Mouse (Mus musculus) embryonic facial prominence, embryonic 11.5 days (tissue): ENCODE data around the gene Degs1. TPM values are rescaled to one million over a fixed set of nuclear protein-coding genes. Genes with fewer than 3 reads are reported as not detected.
"Not testable (repeated sequence)": the region's sequence is repeated elsewhere in the genome, so short reads cannot be mapped to it uniquely, and the experiment has no call there.

Source experiments
- ATAC-seq: fragments of 200-750 bp; cut with Nextera tagmentation; replicated peaks from 2 replicates; pipeline ENCODE4 v1.8.0; 2017; ENCODE audit warnings: low read depth; ENCODE audit not compliant: insufficient number of reproducible peaks, low FRiP score, low TSS enrichment
- DNase-seq: peaks from one replicate; pipeline ENCODE4 v3.0.0-alpha.2; 2015; ENCODE audit warnings: low spot score
- H3K27ac ChIP-seq: fragments of 300-500 bp; sonication (generic); replicated peaks from 2 replicates; pipeline ENCODE4 v1.5.1; 2014; ENCODE audit warnings: mild to moderate bottlenecking, low read depth, low read length, control low read depth
- H3K27me3 ChIP-seq: fragments of 300-500 bp; sonication (generic); 2 replicates; pipeline ENCODE4 v1.6.1; 2014; ENCODE audit warnings: mild to moderate bottlenecking, low read length, moderate library complexity, mixed read lengths; ENCODE audit not compliant: control insufficient read depth, insufficient read depth
- H3K36me3 ChIP-seq: fragments of 300-500 bp; sonication (generic); replicated peaks from 2 replicates; pipeline ENCODE4 v1.6.1; 2014; ENCODE audit warnings: low read depth, mild to moderate bottlenecking, low read length, moderate library complexity, mixed read lengths; ENCODE audit not compliant: control insufficient read depth, insufficient read depth
- H3K4me1 ChIP-seq: fragments of 300-500 bp; sonication (generic); 2 replicates; pipeline ENCODE4 v1.6.1; 2014; ENCODE audit warnings: low read length, mixed read lengths; ENCODE audit not compliant: control insufficient read depth, insufficient read depth
- H3K4me2 ChIP-seq: fragments of 300-500 bp; sonication (generic); 2 replicates; pipeline ENCODE4 v1.6.1; 2014; ENCODE audit warnings: low read depth, mild to moderate bottlenecking, control low read depth, low read length, moderate library complexity
- H3K4me3 ChIP-seq: fragments of 300-500 bp; sonication (generic); 2 replicates; pipeline ENCODE4 v1.5.1; 2014; ENCODE audit warnings: low read depth, low read length, control low read depth
- H3K9ac ChIP-seq: fragments of 300-500 bp; sonication (generic); replicated peaks from 2 replicates; pipeline ENCODE4 v1.6.1; 2014; ENCODE audit warnings: mild to moderate bottlenecking, control low read depth, low read length
- H3K9me3 ChIP-seq: fragments of 300-500 bp; sonication (generic); replicated peaks from 2 replicates; pipeline ENCODE4 v1.6.1; 2016; ENCODE audit warnings: mild to moderate bottlenecking, low read length, inconsistent platforms, mixed read lengths; ENCODE audit not compliant: control insufficient read depth
- WGBS: fragments of 180-500 bp; shearing (Covaris S2); extraction: QIAGEN DNeasy Blood & Tissue Kit; methylation state at CpG from one replicate; pipeline ENCODE4 v1.1.7; 2014; 5-methylcytosine and 5-hydroxymethylcytosine counted together
- polyA plus RNA-seq: library from polyadenylated mRNA; unstranded; fragments of >200 nt; fragmentation: Nextera tagmentation; extraction: Ambion mirVana; gene quantifications from 2 replicates; pipeline ENCODE4 v1.2.1, GENCODE M21; 2014

The Degs1 gene
- polyA plus RNA-seq, 1 experiment from 2014 or later = 82.5 TPM

GRCm38 (mm10) chr1:182290741-182291140 is 8.1 kb upstream of the Degs1 start:
- WGBS = 92% methylated on average over 3 of the region's 3 CpGs
- not testable (repeated sequence) for H3K36me3 ChIP-seq, H3K4me2 ChIP-seq, DNase-seq, H3K4me3 ChIP-seq, ATAC-seq, H3K9me3 ChIP-seq, H3K9ac ChIP-seq, H3K27ac ChIP-seq, H3K4me1 ChIP-seq, H3K27me3 ChIP-seq

DNA sequence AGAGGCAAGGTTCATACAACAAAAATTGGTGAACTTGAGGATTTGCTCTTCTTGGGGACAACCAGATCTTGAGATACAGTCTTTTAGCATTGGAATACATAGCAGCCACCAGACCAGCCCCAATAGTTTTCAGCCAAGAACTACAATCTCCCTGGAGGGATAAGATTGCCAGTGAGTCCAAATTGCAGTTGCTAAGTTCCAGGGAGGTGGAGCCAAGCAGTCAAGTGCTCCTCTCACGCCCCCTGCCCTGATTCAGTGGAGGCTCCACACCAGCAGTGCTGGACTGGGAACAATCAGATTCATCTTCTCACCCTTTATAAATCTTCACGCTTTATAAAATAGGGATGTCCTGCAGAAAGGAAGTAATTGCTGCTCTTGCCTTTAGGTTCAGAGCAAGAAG is 7.2 kb upstream of the Degs1 start:
- 61% methylated on average over 2 of the region's 2 CpGs for WGBS
- no peak for ATAC-seq
- no peak overlapping the region for H3K4me2 ChIP-seq

DNA sequence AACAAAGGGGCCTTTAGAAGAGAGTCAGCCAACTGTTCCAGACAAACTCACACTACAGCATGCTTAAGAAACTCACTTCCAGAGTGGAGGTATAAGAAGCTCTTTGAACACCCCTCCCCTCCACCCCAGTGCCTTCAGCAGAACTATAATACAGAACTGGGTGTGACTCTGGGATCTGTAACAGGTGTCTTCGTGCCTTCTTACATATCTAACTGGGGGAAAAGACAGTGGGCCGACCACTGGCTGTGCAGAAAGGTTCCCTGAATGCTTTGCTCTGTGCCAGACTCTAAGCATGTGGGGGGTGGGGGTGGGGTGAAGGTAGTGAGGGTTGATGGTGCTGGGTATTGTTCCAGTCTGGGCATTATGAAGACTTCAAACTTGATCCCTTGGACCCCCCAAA is 6.0 kb upstream of the Degs1 start:
- 62% methylated on average over 2 of the region's 2 CpGs for WGBS
- H3K4me3 ChIP-seq = no peak overlapping the region
- no peaks in the 10 kb centered on the region for H3K27me3 ChIP-seq
- DNase-seq = no peak
- H3K4me1 ChIP-seq = no peaks in the 10 kb centered on the region
- H3K36me3 ChIP-seq = no peaks in the 10 kb centered on the region
- H3K4me2 ChIP-seq = no peak overlapping the region
- H3K27ac ChIP-seq = no peak overlapping the region
- no peak overlapping the region for H3K9ac ChIP-seq
- ATAC-seq = no peak
- no peaks in the 10 kb centered on the region for H3K9me3 ChIP-seq

More for the DNA sequence above, 7.2 kb upstream of the Degs1 start:
- H3K4me1 ChIP-seq = no peaks in the 10 kb centered on the region
- H3K4me3 ChIP-seq = no peak overlapping the region
- no peaks in the 10 kb centered on the region for H3K27me3 ChIP-seq
- H3K9me3 ChIP-seq = no peaks in the 10 kb centered on the region
- no peak overlapping the region for H3K27ac ChIP-seq
- DNase-seq = no peak
- no peak overlapping the region for H3K9ac ChIP-seq
- H3K36me3 ChIP-seq = no peaks in the 10 kb centered on the region

- Histone ChIP-seq H3K27me3 (no peaks in the 10 kb centered on the region), H3K4me2 (no peak overlapping the region)
- WGBS = 67% methylated on average over 7 of the region's 7 CpGs
Observed at GRCm38 (mm10) chr1:182287781-182288180, 5.2 kb upstream of the Degs1 start.

DNA sequence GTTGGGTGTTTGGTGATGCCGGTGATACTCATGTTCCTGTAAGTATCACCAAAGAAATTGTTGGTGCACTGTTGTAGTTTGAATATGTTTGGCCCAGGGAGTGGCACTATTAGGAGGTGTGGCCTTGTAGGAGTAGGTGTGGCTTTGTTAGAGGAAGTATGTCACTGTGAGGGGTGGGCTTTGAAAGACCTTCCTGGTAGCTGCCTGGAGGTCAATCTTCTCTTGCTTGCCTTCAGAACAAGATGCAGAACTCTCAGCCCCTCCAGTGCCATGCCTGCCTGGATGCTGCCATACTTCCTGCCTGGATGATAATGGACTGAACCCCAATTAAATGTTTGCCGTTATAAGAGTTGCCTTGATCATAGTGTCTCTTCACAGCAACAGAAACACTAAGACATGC is 2.2 kb upstream of the Degs1 start:
- Histone ChIP-seq H3K27ac (no peak overlapping the region), H3K4me3 (no peak overlapping the region), H3K4me2 (no peak overlapping the region), H3K9ac (no peak overlapping the region), H3K36me3 (no peaks in the 10 kb centered on the region), H3K9me3 (no peaks in the 10 kb centered on the region), H3K4me1 (peaks cover 2% of the 10 kb centered on the region), H3K27me3 (no peaks in the 10 kb centered on the region)
- ATAC-seq = no peak
- 86% methylated on average over 2 of the region's 2 CpGs for WGBS
- no peak for DNase-seq

More at GRCm38 (mm10) chr1:182287781-182288180, 5.2 kb upstream of the Degs1 start:
- ATAC-seq = no peak
- no peak for DNase-seq
- Histone ChIP-seq H3K36me3 (no peaks in the 10 kb centered on the region), H3K9me3 (no peaks in the 10 kb centered on the region), H3K27ac (no peak overlapping the region), H3K9ac (no peak overlapping the region), H3K4me1 (peaks cover 2% of the 10 kb centered on the region), H3K4me3 (no peak overlapping the region)

DNA sequence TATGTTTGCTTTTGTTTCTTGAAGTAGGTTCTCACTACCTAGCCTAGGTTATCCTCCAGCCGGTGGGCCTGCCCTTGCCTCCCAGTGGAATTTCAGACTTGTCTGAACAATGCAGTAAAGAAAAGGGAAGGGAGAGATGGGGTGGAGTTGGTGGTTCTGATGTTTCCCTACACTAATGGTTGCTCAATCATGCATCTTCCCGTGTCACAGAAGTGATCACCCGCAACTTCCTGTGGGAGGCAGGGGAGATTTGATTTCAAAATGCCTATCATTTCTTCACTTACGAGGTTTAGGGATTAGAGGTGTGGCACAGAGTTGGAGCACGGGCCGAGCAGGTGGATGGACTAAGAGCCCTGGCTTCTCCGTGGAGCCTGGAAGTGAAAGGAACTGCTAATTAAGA is 627 bp upstream of the Degs1 start:
- no peaks in the 10 kb centered on the region for H3K9me3 ChIP-seq
- ATAC-seq (no peak), DNase-seq (peak; percentile 10)
- peak overlapping the region; percentile 75 for H3K4me3 ChIP-seq
- H3K36me3 ChIP-seq = no peaks in the 10 kb centered on the region
- H3K9ac ChIP-seq = no peak overlapping the region
- no peaks in the 10 kb centered on the region for H3K27me3 ChIP-seq
- H3K4me1 ChIP-seq = peaks cover 2% of the 10 kb centered on the region
- H3K27ac ChIP-seq = no peak overlapping the region
- H3K4me2 ChIP-seq = peak overlapping the region; percentile 80
- WGBS = 51% methylated on average over 7 of the region's 7 CpGs

- DNase-seq (peak; percentile 38), ATAC-seq (no peak)
- H3K9ac ChIP-seq = no peak overlapping the region
- peak overlapping the region; percentile 75 for H3K4me3 ChIP-seq
- H3K36me3 ChIP-seq = no peaks in the 10 kb centered on the region
- peaks cover 2% of the 10 kb centered on the region for H3K4me1 ChIP-seq
- H3K27ac ChIP-seq = no peak overlapping the region
- H3K9me3 ChIP-seq = no peaks in the 10 kb centered on the region
- H3K27me3 ChIP-seq = no peaks in the 10 kb centered on the region
- H3K4me2 ChIP-seq = peak overlapping the region; percentile 80
- 23% methylated on average over 9 of the region's 9 CpGs for WGBS
Observed at GRCm38 (mm10) chr1:182281251-182281711, 1.3 kb downstream of the Degs1 start.

GRCm38 (mm10) chr1:182280577-182280976 is 2.0 kb downstream of the Degs1 start:
- Histone ChIP-seq H3K9me3 (no peaks in the 10 kb centered on the region), H3K4me2 (peak overlapping the region; percentile 80; the same call in 1 of the 2 replicates), H3K27ac (no peak overlapping the region), H3K36me3 (no peaks in the 10 kb centered on the region; the same call in 1 of the 2 replicates), H3K27me3 (no peaks in the 10 kb centered on the region), H3K4me3 (no peak overlapping the region), H3K9ac (no peak overlapping the region; the same call in 1 of the 2 replicates), H3K4me1 (peaks cover 2% of the 10 kb centered on the region)
- ATAC-seq (no peak), DNase-seq (no peak)
- 46% methylated on average over 11 of the region's 11 CpGs for WGBS
